Mouse (Mus musculus): ENCODE data around the gene Abcf2. TPM values are rescaled to one million over a fixed set of nuclear protein-coding genes. Genes with fewer than 3 reads are reported as not detected.
A peak's percentile ranks its signal among the peaks of the same experiment; 100 is the strongest.

Gene Abcf2
- polyA plus RNA-seq, 1 experiment from 2014 or later = 36.9 TPM

- H3K9ac ChIP-seq (ENCODE audit: low read depth, low read length) = no peak overlapping the region
- WGBS (ENCODE audit: insufficient replicate concordance) = 19% methylated on average over 24 of the region's 24 CpGs
- H3K27ac ChIP-seq (ENCODE audit: low read length) = no peak overlapping the region
Measured at GRCm38 (mm10) chr5:24591796-24592470, 14.7 kb upstream of the Abcf2 start.

GRCm38 (mm10) chr5:24591268-24591721 is 14.0 kb upstream of the Abcf2 start:
- Histone ChIP-seq H3K27me3 (ENCODE audit: control insufficient read depth, insufficient read depth, low read depth, low read length) (peaks cover 19% of the 10 kb centered on the region), H3K27ac (ENCODE audit: low read length) (no peak overlapping the region; the same call in 1 of the 2 replicates), H3K4me1 (ENCODE audit: control insufficient read depth, low read depth, low read length) (peaks cover 32% of the 10 kb centered on the region), H3K4me3 (ENCODE audit: low read depth, low read length) (peak overlapping the region; percentile 29), H3K4me2 (ENCODE audit: low read depth, low read length) (peak overlapping the region; percentile 49), H3K9me3 (replicated peaks; ENCODE audit: control insufficient read depth, low read length) (no peaks in the 10 kb centered on the region), H3K36me3 (ENCODE audit: control insufficient read depth, insufficient read depth) (no peaks in the 10 kb centered on the region; the same call in 1 of the 2 replicates), H3K9ac (ENCODE audit: low read depth, low read length) (no peak overlapping the region)
- WGBS (ENCODE audit: insufficient replicate concordance) = 10% methylated on average over 23 of the region's 23 CpGs
- peak; percentile 8; the same call in 1 of the 2 replicates for ATAC-seq (ENCODE audit: low read depth)

More at GRCm38 (mm10) chr5:24591796-24592470, 14.7 kb upstream of the Abcf2 start:
- Histone ChIP-seq H3K4me3 (ENCODE audit: low read depth, low read length) (peak overlapping the region; percentile 29), H3K36me3 (ENCODE audit: control insufficient read depth, insufficient read depth) (no peaks in the 10 kb centered on the region; the same call in 1 of the 2 replicates), H3K9me3 (replicated peaks; ENCODE audit: control insufficient read depth, low read length) (no peaks in the 10 kb centered on the region), H3K4me2 (ENCODE audit: low read depth, low read length) (peak overlapping the region; percentile 49), H3K27me3 (ENCODE audit: control insufficient read depth, insufficient read depth, low read depth, low read length) (peaks cover 19% of the 10 kb centered on the region), H3K4me1 (ENCODE audit: control insufficient read depth, low read depth, low read length) (peaks cover 31% of the 10 kb centered on the region)
- ATAC-seq (ENCODE audit: low read depth) = no peak

- Histone ChIP-seq H3K36me3 (ENCODE audit: control insufficient read depth, insufficient read depth) (no peaks in the 10 kb centered on the region; the same call in 1 of the 2 replicates), H3K4me2 (ENCODE audit: low read depth, low read length) (no peak overlapping the region), H3K9ac (ENCODE audit: low read depth, low read length) (no peak overlapping the region), H3K4me3 (ENCODE audit: low read depth, low read length) (no peak overlapping the region), H3K4me1 (ENCODE audit: control insufficient read depth, low read depth, low read length) (peaks cover 33% of the 10 kb centered on the region), H3K27ac (ENCODE audit: low read length) (no peak overlapping the region), H3K9me3 (replicated peaks; ENCODE audit: control insufficient read depth, low read length) (no peaks in the 10 kb centered on the region), H3K27me3 (ENCODE audit: control insufficient read depth, insufficient read depth, low read depth, low read length) (peaks cover 19% of the 10 kb centered on the region)
- ATAC-seq (ENCODE audit: low read depth) = no peak
- 88% methylated on average over 20 of the region's 20 CpGs for WGBS (ENCODE audit: insufficient replicate concordance)
Measured at GRCm38 (mm10) chr5:24589511-24590500, 12.5 kb upstream of the Abcf2 start.

GRCm38 (mm10) chr5:24587200-24587577 is 9.9 kb upstream of the Abcf2 start:
- Histone ChIP-seq H3K27me3 (ENCODE audit: control insufficient read depth, insufficient read depth, low read depth, low read length) (peaks cover 11% of the 10 kb centered on the region), H3K4me1 (ENCODE audit: control insufficient read depth, low read depth, low read length) (peaks cover 29% of the 10 kb centered on the region), H3K27ac (ENCODE audit: low read length) (peak overlapping the region; percentile 61; the same call in 1 of the 2 replicates), H3K9me3 (replicated peaks; ENCODE audit: control insufficient read depth, low read length) (no peaks in the 10 kb centered on the region), H3K9ac (ENCODE audit: low read depth, low read length) (peak overlapping the region; percentile 83), H3K36me3 (ENCODE audit: control insufficient read depth, insufficient read depth) (no peaks in the 10 kb centered on the region; the same call in 1 of the 2 replicates), H3K4me3 (ENCODE audit: low read depth, low read length) (peak overlapping the region; percentile 87), H3K4me2 (ENCODE audit: low read depth, low read length) (peak overlapping the region; percentile 87)
- WGBS (ENCODE audit: insufficient replicate concordance) = 11% methylated on average over 4 of the region's 4 CpGs
- peak; percentile 54 for ATAC-seq (ENCODE audit: low read depth)

GRCm38 (mm10) chr5:24586547-24587199 is 9.4 kb upstream of the Abcf2 start, which contains the start of gene Chpf2:
Gene Chpf2 (plus strand): TSS chr5:24586741.
- H3K27ac ChIP-seq (ENCODE audit: low read length) = peak within 1 kb of the TSS; percentile 61
- no peaks in the 10 kb centered on the region; the same call in 1 of the 2 replicates for H3K36me3 ChIP-seq (ENCODE audit: control insufficient read depth, insufficient read depth)
- H3K4me1 ChIP-seq (ENCODE audit: control insufficient read depth, low read depth, low read length) = peaks cover 24% of the 10 kb centered on the region
- ATAC-seq (ENCODE audit: low read depth) = peak; percentile 88
- peaks cover 6% of the 10 kb centered on the region; the same call in 1 of the 2 replicates for H3K27me3 ChIP-seq (ENCODE audit: control insufficient read depth, insufficient read depth, low read depth, low read length)
- H3K4me2 ChIP-seq (ENCODE audit: low read depth, low read length) = peak within 1 kb of the TSS; percentile 87
- peak within 1 kb of the TSS; percentile 87 for H3K4me3 ChIP-seq (ENCODE audit: low read depth, low read length)
- no peaks in the 10 kb centered on the region for H3K9me3 ChIP-seq (replicated peaks; ENCODE audit: control insufficient read depth, low read length)
- peak within 1 kb of the TSS; percentile 83 for H3K9ac ChIP-seq (ENCODE audit: low read depth, low read length)
- WGBS (ENCODE audit: insufficient replicate concordance) = under 1% methylated on average over 43 of the region's 43 CpGs

- Histone ChIP-seq H3K9ac (ENCODE audit: low read depth, low read length) (peak overlapping the region; percentile 83), H3K4me2 (ENCODE audit: low read depth, low read length) (peak overlapping the region; percentile 87), H3K4me3 (ENCODE audit: low read depth, low read length) (peak overlapping the region; percentile 87), H3K4me1 (ENCODE audit: control insufficient read depth, low read depth, low read length) (peaks cover 19% of the 10 kb centered on the region), H3K27ac (ENCODE audit: low read length) (no peak overlapping the region), H3K9me3 (replicated peaks; ENCODE audit: control insufficient read depth, low read length) (no peaks in the 10 kb centered on the region), H3K27me3 (ENCODE audit: control insufficient read depth, insufficient read depth, low read depth, low read length) (peaks cover under 1% of the 10 kb centered on the region; the same call in 1 of the 2 replicates), H3K36me3 (ENCODE audit: control insufficient read depth, insufficient read depth) (no peaks in the 10 kb centered on the region; the same call in 1 of the 2 replicates)
- no peak for ATAC-seq (ENCODE audit: low read depth)
- 6% methylated on average over 8 of the region's 8 CpGs for WGBS (ENCODE audit: insufficient replicate concordance)
Measured at GRCm38 (mm10) chr5:24586106-24586505, 8.8 kb upstream of the Abcf2 start.

- no peak for ATAC-seq (ENCODE audit: low read depth)
- peak overlapping the region; percentile 95 for H3K4me2 ChIP-seq (ENCODE audit: low read depth, low read length)
Measured at GRCm38 (mm10) chr5:24578109-24578963, 1.1 kb upstream of the Abcf2 start.

More at GRCm38 (mm10) chr5:24578109-24578963, 1.1 kb upstream of the Abcf2 start:
- 25% methylated on average over 6 of the region's 6 CpGs for WGBS (ENCODE audit: insufficient replicate concordance)
- Histone ChIP-seq H3K4me1 (ENCODE audit: control insufficient read depth, low read depth, low read length) (peaks cover 14% of the 10 kb centered on the region; the same call in 1 of the 2 replicates), H3K36me3 (ENCODE audit: control insufficient read depth, insufficient read depth) (peaks cover 6% of the 10 kb centered on the region; the same call in 1 of the 2 replicates), H3K9me3 (replicated peaks; ENCODE audit: control insufficient read depth, low read length) (no peaks in the 10 kb centered on the region), H3K27me3 (ENCODE audit: control insufficient read depth, insufficient read depth, low read depth, low read length) (no peaks in the 10 kb centered on the region), H3K27ac (ENCODE audit: low read length) (peak overlapping the region; percentile 58), H3K4me3 (ENCODE audit: low read depth, low read length) (peak overlapping the region; percentile 88), H3K9ac (ENCODE audit: low read depth, low read length) (peak overlapping the region; percentile 65)

Data from liver, embryonic 16.5 days (tissue).